Mouse (Mus musculus) olfactory bulb, adult 2 months (tissue): ENCODE data around the gene Ptpn13.

Experiments used
- CTCF ChIP-seq: fragments of 200-500 bp; IDR thresholded peaks from 2 replicates; pipeline ENCODE4 v1.5.1; 2012; ENCODE audit warnings: low read depth, mild to moderate bottlenecking, low read length, moderate library complexity; ENCODE audit not compliant: insufficient read depth
- POLR2A ChIP-seq: fragments of 200-500 bp; IDR thresholded peaks from 2 replicates; pipeline ENCODE4 v1.6.1; 2012; ENCODE audit warnings: mild to moderate bottlenecking, low read depth, low read length, moderate library complexity; ENCODE audit not compliant: insufficient read depth

- TF ChIP-seq CTCF (no peak), POLR2A (no peak)
Observed at GRCm38 (mm10) chr5:103418009-103418408, 7.0 kb upstream of the Ptpn13 start.
